8 mouse cellular contexts compared by ENCODE assay signal in the genomic region with DNA sequence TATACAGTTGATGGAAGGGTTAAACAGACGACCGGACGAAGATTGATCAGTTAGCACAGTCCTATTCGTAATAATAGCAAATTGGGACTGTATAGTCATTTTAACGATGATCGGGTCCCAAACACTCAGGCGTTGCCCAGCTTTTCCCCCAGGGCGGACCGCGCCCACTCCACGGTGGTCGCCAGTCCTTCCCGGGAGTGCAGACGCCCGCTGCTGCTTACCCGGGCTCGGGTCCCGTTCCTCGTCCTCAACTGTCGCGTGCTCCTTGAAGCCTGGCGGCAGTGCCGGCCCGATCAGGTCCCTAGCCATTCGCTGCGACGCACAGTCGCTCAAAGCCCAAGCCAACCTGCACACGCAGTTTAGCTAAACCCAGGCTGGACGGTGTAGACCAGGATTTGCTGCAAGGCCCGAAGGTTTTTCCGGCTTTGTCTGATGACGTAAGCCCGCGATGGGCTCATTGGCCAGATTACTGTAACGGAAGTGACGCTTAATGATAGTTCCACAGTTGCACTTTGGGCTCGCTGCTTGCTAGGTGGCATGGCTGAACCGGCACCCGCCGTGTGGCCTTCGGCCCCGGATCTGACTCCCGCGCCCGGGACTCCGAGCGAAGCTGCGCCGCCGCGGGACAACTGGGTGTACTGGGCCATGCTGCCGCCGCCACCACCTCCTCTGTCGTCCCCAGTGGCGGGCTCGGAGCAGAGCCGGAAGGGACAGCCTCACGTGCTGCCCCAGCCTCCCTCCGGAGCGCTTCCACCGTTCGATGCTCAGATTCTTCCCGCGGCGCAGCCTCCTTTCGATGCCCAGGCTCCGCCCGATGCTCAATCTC. TPM values are rescaled to one million over a fixed set of nuclear protein-coding genes. Genes with fewer than 3 reads are reported as not detected.
A peak's percentile ranks its signal among the peaks of the same experiment; 100 is the strongest.
DNase-seq lines count a peak whose midpoint lies in the region; ATAC-seq lines count a peak whose summit lies in the region.

Gpalpp1 (minus strand) TSS at position 365 of the 826 bp plus-strand sequence.
Nufip1 (plus strand) TSS at position 496 of the 826 bp plus-strand sequence.

- peak; percentile 98 for ATAC-seq in inflammation-experienced regulatory T-cells, adult 6 months
- peak; percentile 97 for ATAC-seq in megakaryocyte-erythroid progenitor cell, adult 5-6 weeks (replicated peaks; ENCODE audit: low FRiP score, low TSS enrichment, poor library complexity, severe bottlenecking)

- DNase-seq in adrenal gland, adult (ENCODE audit: inconsistent age in 2 of 2, low spot score in 1 of 2): peak; percentile 91 to 98
- peak; percentile 99 for DNase-seq in embryo, embryonic 10.5 days (ENCODE audit: low spot score)
- DNase-seq in gastrocnemius, postnatal 14 days: peak; percentile 85
- DNase-seq in left cerebral cortex, postnatal 10 days (ENCODE audit: extremely low spot score in 1 of 2, low spot score in 2 of 2): peak; percentile 91 to 93
- peak; percentile 91 for DNase-seq in right cerebral cortex, postnatal 25 days
- DNase-seq in urinary bladder, postnatal 4 days (ENCODE audit: low spot score in 2 of 2): peak; percentile 83

- intact Hi-C loops in gastrocnemius, postnatal 14 days (cut with DNase I; ENCODE audit: low total_unique reads): no loop called here
- intact Hi-C loops in left cerebral cortex, postnatal 10 days (cut with DNase I): loop anchor here (10.0 kb wide), 1 partner anchor 904 kb away; no protein-coding TSS in a partner anchor

RNA-seq across cellular contexts. Expression of gene Gpalpp1, which starts in this region (rescaled TPM):
- 1 to 10 TPM; 6.5 to 6.9 TPM for total RNA-seq in gastrocnemius, postnatal 14 days (2021)
- polyA plus RNA-seq in inflammation-experienced regulatory T-cells, adult 6 months (2017; shearing (Covaris generic)): 10 to 100 TPM; 10.6 to 12.3 (median 10.6) TPM
- total RNA-seq in left cerebral cortex, postnatal 10 days (2021): 10 to 100 TPM; 19.9 TPM
- 20.1 and 27.5 TPM in 2 replicates for total RNA-seq in megakaryocyte-erythroid progenitor cell, adult 5-6 weeks (2014; fragmentation: Nextera tagmentation)
- total RNA-seq in megakaryocyte-erythroid progenitor cell, adult 5-6 weeks (2017): 37.5 and 41.0 TPM in 2 replicates

RNA-seq across cellular contexts. Expression of gene Nufip1, which starts in this region (rescaled TPM):
- 1 to 10 TPM; 3.6 to 3.8 TPM for total RNA-seq in gastrocnemius, postnatal 14 days (2021)
- 1 to 10 TPM; 6.1 to 7.6 (median 7.1) TPM for polyA plus RNA-seq in inflammation-experienced regulatory T-cells, adult 6 months (2017; shearing (Covaris generic))
- 1 to 10 TPM; 8.3 to 9.7 TPM for total RNA-seq in left cerebral cortex, postnatal 10 days (2021)
- 13.3 and 15.0 TPM in 2 replicates for total RNA-seq in megakaryocyte-erythroid progenitor cell, adult 5-6 weeks (2014; fragmentation: Nextera tagmentation)
- 29.6 and 38.1 TPM in 2 replicates for total RNA-seq in megakaryocyte-erythroid progenitor cell, adult 5-6 weeks (2017)

Comparison
In these comparisons a context has a peak if more than half of its experiments do, and no peak if none do; other contexts are left out.
1. Peak in every context shown above with its lines: DNase-seq and ATAC-seq.